Mouse (Mus musculus) brown adipose tissue, adult 24 weeks (tissue): ENCODE measurements around the gene Rps18. TPM values are rescaled to one million over a fixed set of nuclear protein-coding genes. Genes with fewer than 3 reads are reported as not detected.
"Not testable (repeated sequence)": the region's sequence is repeated elsewhere in the genome, so short reads cannot be mapped to it uniquely, and the experiment has no call there.

Source experiments
- H3K27ac ChIP-seq: fragments of 200-500 bp; replicated peaks from 2 replicates; pipeline ENCODE4 v1.5.1; 2012; ENCODE audit warnings: low read depth, mild to moderate bottlenecking, low read length
- H3K4me1 ChIP-seq: fragments of 200-500 bp; 2 replicates; pipeline ENCODE4 v1.6.1; 2012; ENCODE audit warnings: low read length, mixed read lengths; ENCODE audit not compliant: control insufficient read depth, insufficient read depth, insufficient read length
- H3K4me3 ChIP-seq: fragments of 200-500 bp; 2 replicates; pipeline ENCODE4 v1.5.1; 2012; ENCODE audit warnings: low read depth, mild to moderate bottlenecking, low read length, moderate library complexity; ENCODE audit not compliant: insufficient read depth
- polyA plus RNA-seq: library from polyadenylated mRNA; stranded (reverse); fragments of >200 nt; gene quantifications from 2 replicates; pipeline ENCODE4 v1.2.4, GENCODE M21; 2012; ENCODE audit not compliant: missing spikeins, insufficient read depth, insufficient read length

Rps18 gene
- polyA plus RNA-seq, 1 experiment: 635 TPM

- peak overlapping the region; percentile 99 for H3K27ac ChIP-seq
- H3K4me1 ChIP-seq: no peaks in the 10 kb centered on the region
- H3K4me3 ChIP-seq: peak overlapping the region; percentile 87
These were observed 535 bp upstream of the Rps18 start for GRCm38 (mm10) chr17:33956336-33956735.

- Histone ChIP-seq H3K4me1 (peaks cover 4% of the 10 kb centered on the region; the same call in 1 of the 2 replicates), H3K4me3 (peak overlapping the region; percentile 90), H3K27ac (peak overlapping the region; percentile 62)
These were observed 901 bp downstream of the Rps18 start for GRCm38 (mm10) chr17:33954646-33955554.

- Histone ChIP-seq H3K4me1 (peaks cover 4% of the 10 kb centered on the region; the same call in 1 of the 2 replicates), H3K4me3 (peak overlapping the region; percentile 90), H3K27ac (no peak overlapping the region)
These were observed 1.7 kb downstream of the Rps18 start for GRCm38 (mm10) chr17:33953961-33954565.

GRCm38 (mm10) chr17:33953310-33953709 lies 2.5 kb downstream of the Rps18 start:
- Histone ChIP-seq H3K4me3 (no peak overlapping the region), H3K27ac (no peak overlapping the region), H3K4me1 (peaks cover 4% of the 10 kb centered on the region; the same call in 1 of the 2 replicates)

- Histone ChIP-seq H3K4me1 (peaks cover 4% of the 10 kb centered on the region; the same call in 1 of the 2 replicates), H3K4me3 (no peak overlapping the region), H3K27ac (no peak overlapping the region)
These were observed 2.9 kb downstream of the Rps18 start for GRCm38 (mm10) chr17:33952879-33953278.

- not testable (repeated sequence) for H3K27ac ChIP-seq, H3K4me1 ChIP-seq, H3K4me3 ChIP-seq
These were observed 3.8 kb downstream of the Rps18 start for GRCm38 (mm10) chr17:33952015-33952414.

- Histone ChIP-seq H3K4me1 (peaks cover 4% of the 10 kb centered on the region; the same call in 1 of the 2 replicates), H3K27ac (peak within 1 kb of the TSS; percentile 46), H3K4me3 (peak within 1 kb of the TSS; percentile 66)
These were observed 4.5 kb downstream of the Rps18 start, which contains the start of gene B3galt4 for GRCm38 (mm10) chr17:33951021-33951946. Gene B3galt4, minus strand, starts transcription at chr17:33951488.

GRCm38 (mm10) chr17:33950131-33950625 lies 5.6 kb downstream of the Rps18 start:
- H3K27ac ChIP-seq: no peak overlapping the region
- peak overlapping the region; percentile 66 for H3K4me3 ChIP-seq
- H3K4me1 ChIP-seq: peaks cover 4% of the 10 kb centered on the region; the same call in 1 of the 2 replicates

GRCm38 (mm10) chr17:33948905-33949537 lies 6.8 kb downstream of the Rps18 start:
- Histone ChIP-seq H3K27ac (no peak overlapping the region), H3K4me3 (no peak overlapping the region), H3K4me1 (peaks cover 4% of the 10 kb centered on the region; the same call in 1 of the 2 replicates)

GRCm38 (mm10) chr17:33948090-33948904 lies 7.5 kb downstream of the Rps18 start:
- Histone ChIP-seq H3K4me1 (peaks cover 4% of the 10 kb centered on the region; the same call in 1 of the 2 replicates), H3K27ac (no peak overlapping the region), H3K4me3 (no peak overlapping the region)

GRCm38 (mm10) chr17:33947430-33948089 lies 8.2 kb downstream of the Rps18 start:
- H3K27ac ChIP-seq: no peak overlapping the region
- peaks cover 4% of the 10 kb centered on the region; the same call in 1 of the 2 replicates for H3K4me1 ChIP-seq
- no peak overlapping the region for H3K4me3 ChIP-seq

- no peak overlapping the region for H3K4me3 ChIP-seq
- H3K27ac ChIP-seq: no peak overlapping the region
- peaks cover 7% of the 10 kb centered on the region for H3K4me1 ChIP-seq
These were observed 12.3 kb downstream of the Rps18 start for GRCm38 (mm10) chr17:33943454-33943853.

GRCm38 (mm10) chr17:33941381-33941780 lies 14.4 kb downstream of the Rps18 start:
- Histone ChIP-seq H3K27ac (no peak overlapping the region), H3K4me3 (peak overlapping the region; percentile 97)

More at GRCm38 (mm10) chr17:33941381-33941780, 14.4 kb downstream of the Rps18 start:
- H3K4me1 ChIP-seq: peaks cover 7% of the 10 kb centered on the region
